Mouse (Mus musculus) stomach, embryonic 15.5 days (tissue): ENCODE results near the gene Spint4. TPM values are rescaled to one million over a fixed set of nuclear protein-coding genes. Genes with fewer than 3 reads are reported as not detected.

Source experiments
- ATAC-seq: fragments of 200-750 bp; cut with Nextera tagmentation; 2 replicates; pipeline ENCODE4 v1.8.0; 2017; ENCODE audit warnings: low read depth, moderate number of reproducible peaks, moderate TSS enrichment; ENCODE audit not compliant: insufficient read depth, low FRiP score
- H3K27ac ChIP-seq: fragments of 300-500 bp; sonication (generic); 2 replicates; pipeline ENCODE4 v1.5.1; 2015; ENCODE audit warnings: mild to moderate bottlenecking, inconsistent platforms
- H3K27me3 ChIP-seq: fragments of 300-500 bp; sonication (generic); replicated peaks from 2 replicates; pipeline ENCODE4 v1.6.1; 2015; ENCODE audit warnings: inconsistent platforms
- H3K36me3 ChIP-seq: fragments of 300-500 bp; sonication (generic); 2 replicates; pipeline ENCODE4 v1.6.1; 2015; ENCODE audit warnings: inconsistent platforms
- H3K4me1 ChIP-seq: fragments of 300-500 bp; sonication (generic); 2 replicates; pipeline ENCODE4 v1.6.1; 2015; ENCODE audit warnings: inconsistent platforms
- H3K4me2 ChIP-seq: fragments of 300-500 bp; sonication (generic); 2 replicates; pipeline ENCODE4 v1.6.1; 2015; ENCODE audit warnings: mild to moderate bottlenecking, inconsistent platforms
- H3K4me3 ChIP-seq: fragments of 300-500 bp; sonication (generic); replicated peaks from 2 replicates; pipeline ENCODE4 v1.5.1; 2015; ENCODE audit warnings: inconsistent platforms
- H3K9ac ChIP-seq: fragments of 300-500 bp; sonication (generic); 2 replicates; pipeline ENCODE4 v1.6.1; 2015; ENCODE audit warnings: inconsistent platforms
- H3K9me3 ChIP-seq: fragments of 300-500 bp; sonication (generic); 2 replicates; pipeline ENCODE4 v1.6.1; 2016; ENCODE audit warnings: inconsistent platforms
- WGBS: fragments of 180-500 bp; shearing (Covaris S2); methylation state at CpG from one replicate; pipeline ENCODE4 v1.1.7; 2015; 5-methylcytosine and 5-hydroxymethylcytosine counted together
- polyA plus RNA-seq: library from polyadenylated mRNA; unstranded; fragments of >200 nt; fragmentation: Nextera tagmentation; extraction: Ambion mirVana; gene quantifications from 2 replicates; pipeline ENCODE4 v1.2.1, GENCODE M21; 2015

The Spint4 gene
- not detected in 2 replicates for polyA plus RNA-seq

DNA sequence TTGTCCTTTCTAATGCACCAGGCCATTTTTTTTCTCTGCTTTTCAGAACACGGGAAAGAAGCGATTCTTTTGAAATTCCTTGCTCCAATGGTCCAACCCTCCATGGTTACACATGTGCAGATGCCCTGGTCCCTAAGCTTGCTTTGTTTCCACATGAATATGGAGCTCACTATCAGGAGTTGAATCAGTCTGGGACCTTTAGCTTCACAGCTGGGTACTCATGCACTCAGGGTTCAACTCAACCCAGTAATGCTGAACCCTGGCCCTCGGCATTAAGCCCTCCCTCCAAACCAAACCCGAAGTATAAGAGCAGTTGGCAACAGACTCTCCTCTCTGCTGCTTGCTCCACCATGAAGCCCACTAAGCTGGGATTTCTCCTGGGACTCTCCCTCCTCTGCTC lies at the start of gene Spint4:
Gene Spint4, plus strand, starts transcription at position 301 of the 400 bp plus-strand sequence.
- H3K9ac ChIP-seq: no peak within 1 kb of the TSS
- 74% methylated on average over 4 of the region's 4 CpGs for WGBS
- no peak for ATAC-seq
- H3K9me3 ChIP-seq: no peaks in the 10 kb centered on the region
- no peaks in the 10 kb centered on the region for H3K27me3 ChIP-seq
- H3K36me3 ChIP-seq: no peaks in the 10 kb centered on the region
- no peaks in the 10 kb centered on the region for H3K4me1 ChIP-seq
- H3K27ac ChIP-seq: no peak within 1 kb of the TSS
- H3K4me2 ChIP-seq: no peak within 1 kb of the TSS
- H3K4me3 ChIP-seq: no peak within 1 kb of the TSS

DNA sequence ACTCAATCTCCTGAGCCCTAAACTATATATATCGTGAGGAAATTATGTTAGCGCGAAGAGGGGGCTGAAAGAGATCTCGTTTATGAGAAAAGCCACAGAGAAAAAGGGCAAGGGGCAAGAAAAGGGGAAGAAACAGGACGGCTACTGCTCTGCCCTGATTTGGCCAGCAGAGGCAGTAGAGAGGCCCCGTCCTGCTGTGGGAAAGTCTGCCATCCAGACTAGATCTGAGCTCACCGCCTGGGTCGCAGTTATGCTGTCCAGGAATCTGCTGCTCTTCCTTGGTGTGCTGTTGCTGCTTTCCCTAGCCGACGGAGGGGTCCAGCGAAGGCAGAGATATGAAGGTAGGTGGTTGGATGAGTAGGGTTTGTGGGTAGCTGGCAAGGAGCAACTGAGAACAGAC lies 42.4 kb upstream of the Spint4 start, which contains the start of gene Wfdc10:
Gene Wfdc10, plus strand, starts transcription at position 189 of the 400 bp plus-strand sequence.
- H3K27me3 ChIP-seq: no peaks in the 10 kb centered on the region
- WGBS: 12% methylated on average over 11 of the region's 11 CpGs
- no peaks in the 10 kb centered on the region for H3K36me3 ChIP-seq
- ATAC-seq: no peak
- no peak within 1 kb of the TSS for H3K9ac ChIP-seq
- no peaks in the 10 kb centered on the region for H3K9me3 ChIP-seq
- no peak within 1 kb of the TSS for H3K4me3 ChIP-seq
- no peak within 1 kb of the TSS for H3K4me2 ChIP-seq
- H3K4me1 ChIP-seq: no peaks in the 10 kb centered on the region
- H3K27ac ChIP-seq: no peak within 1 kb of the TSS

DNA sequence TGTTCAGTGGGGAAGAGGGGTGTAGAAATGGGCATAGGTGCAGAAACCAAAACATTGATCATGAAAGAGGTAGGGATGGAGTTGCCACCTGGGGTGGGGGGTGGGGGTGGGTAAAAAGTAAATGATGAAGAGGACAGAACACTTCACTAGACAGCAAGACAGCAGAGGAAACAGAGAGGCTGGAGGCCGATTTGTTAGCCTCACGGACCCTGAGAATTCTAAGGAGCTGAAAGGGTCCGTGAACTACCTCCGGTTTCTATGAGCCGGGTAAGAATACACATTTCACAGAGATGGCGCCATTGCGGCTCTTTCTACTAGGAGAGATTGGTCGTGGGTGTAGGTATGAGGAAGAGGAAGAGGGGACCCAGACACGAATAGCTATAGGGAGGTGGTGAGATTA lies 41.8 kb upstream of the Spint4 start, which contains the start of gene Wfdc9:
Gene Wfdc9, minus strand, starts transcription at position 101 of the 400 bp plus-strand sequence.
- Histone ChIP-seq H3K4me1 (no peaks in the 10 kb centered on the region), H3K9me3 (no peaks in the 10 kb centered on the region), H3K9ac (no peak within 1 kb of the TSS), H3K27ac (no peak within 1 kb of the TSS), H3K27me3 (no peaks in the 10 kb centered on the region), H3K4me3 (no peak within 1 kb of the TSS), H3K36me3 (no peaks in the 10 kb centered on the region), H3K4me2 (no peak within 1 kb of the TSS)
- no peak for ATAC-seq
- WGBS: 78% methylated on average over 9 of the region's 9 CpGs

DNA sequence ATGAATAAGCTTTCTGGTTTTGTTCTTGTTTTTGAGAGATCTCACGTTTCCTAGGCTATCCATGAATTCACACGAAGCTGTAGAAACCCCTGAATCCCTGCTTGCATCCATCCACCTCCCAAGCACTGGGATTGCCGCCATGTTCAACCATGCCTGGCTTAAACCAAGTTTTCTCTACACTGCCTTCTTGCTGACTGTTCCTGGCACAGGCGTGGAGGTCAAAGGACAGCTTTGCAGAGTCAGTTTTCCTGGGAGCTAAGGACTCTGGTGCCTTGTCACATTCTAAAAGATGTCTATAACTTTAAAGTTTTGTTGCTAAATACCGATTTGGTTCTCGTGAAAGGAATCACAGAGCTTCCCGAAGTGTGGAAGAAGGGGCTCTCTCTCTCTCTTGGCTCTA lies 33.5 kb upstream of the Spint4 start:
- Histone ChIP-seq H3K4me2 (no peak overlapping the region), H3K36me3 (no peaks in the 10 kb centered on the region), H3K27ac (no peak overlapping the region), H3K27me3 (no peaks in the 10 kb centered on the region), H3K4me1 (no peaks in the 10 kb centered on the region), H3K9me3 (no peaks in the 10 kb centered on the region), H3K9ac (no peak overlapping the region), H3K4me3 (no peak overlapping the region)
- WGBS: 89% methylated on average over 7 of the region's 7 CpGs
- ATAC-seq: no peak

DNA sequence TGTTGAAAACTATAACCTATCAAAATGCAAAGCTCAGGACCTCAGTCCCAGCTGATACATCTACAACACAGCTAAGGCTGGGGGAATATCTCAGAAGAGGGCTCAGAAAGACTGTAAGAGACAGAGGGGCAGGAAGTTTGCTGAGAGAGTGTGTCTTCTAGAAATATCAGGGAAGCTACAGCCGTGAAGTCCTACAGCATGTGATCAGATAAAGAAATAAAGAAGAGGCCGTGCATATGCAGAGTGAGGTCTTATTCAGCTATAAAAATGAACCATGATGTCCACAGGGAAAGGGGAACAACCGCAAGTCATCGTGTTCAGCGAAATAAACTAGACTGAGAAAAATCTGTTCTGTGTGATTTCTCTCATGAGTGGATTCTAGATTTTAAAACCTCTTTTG lies 28.0 kb upstream of the Spint4 start:
- H3K4me3 ChIP-seq: no peak overlapping the region
- H3K4me2 ChIP-seq: no peak overlapping the region
- 79% methylated on average over 5 of the region's 5 CpGs for WGBS
- H3K36me3 ChIP-seq: no peaks in the 10 kb centered on the region
- H3K9ac ChIP-seq: no peak overlapping the region
- no peaks in the 10 kb centered on the region for H3K27me3 ChIP-seq
- H3K4me1 ChIP-seq: no peaks in the 10 kb centered on the region
- H3K9me3 ChIP-seq: no peaks in the 10 kb centered on the region
- no peak for ATAC-seq
- no peak overlapping the region for H3K27ac ChIP-seq

DNA sequence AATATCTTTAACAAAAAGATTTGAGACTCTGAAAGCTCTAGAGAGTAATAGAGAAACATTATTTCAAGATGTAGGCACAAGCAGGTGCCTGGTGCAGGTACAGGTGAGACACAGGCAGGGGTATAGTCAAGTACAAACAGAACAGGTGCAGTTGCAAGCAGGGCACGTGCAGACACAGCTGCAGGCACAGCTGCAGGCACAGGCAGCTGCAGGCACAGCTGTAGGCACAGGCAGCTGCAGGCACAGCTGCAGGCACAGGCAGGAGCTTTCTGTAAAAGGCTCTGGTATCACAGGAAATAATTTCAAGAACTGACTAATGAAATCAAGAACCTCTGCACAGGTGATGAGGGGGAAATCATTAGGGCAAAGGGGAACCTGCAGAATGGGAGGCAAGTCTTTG lies 27.4 kb upstream of the Spint4 start:
- Histone ChIP-seq H3K4me1 (no peaks in the 10 kb centered on the region), H3K36me3 (no peaks in the 10 kb centered on the region), H3K27me3 (no peaks in the 10 kb centered on the region), H3K27ac (no peak overlapping the region), H3K4me2 (no peak overlapping the region), H3K9ac (no peak overlapping the region), H3K4me3 (no peak overlapping the region), H3K9me3 (no peaks in the 10 kb centered on the region)
- no peak for ATAC-seq
- WGBS: 17% methylated on average over 1 of the region's 1 CpGs

DNA sequence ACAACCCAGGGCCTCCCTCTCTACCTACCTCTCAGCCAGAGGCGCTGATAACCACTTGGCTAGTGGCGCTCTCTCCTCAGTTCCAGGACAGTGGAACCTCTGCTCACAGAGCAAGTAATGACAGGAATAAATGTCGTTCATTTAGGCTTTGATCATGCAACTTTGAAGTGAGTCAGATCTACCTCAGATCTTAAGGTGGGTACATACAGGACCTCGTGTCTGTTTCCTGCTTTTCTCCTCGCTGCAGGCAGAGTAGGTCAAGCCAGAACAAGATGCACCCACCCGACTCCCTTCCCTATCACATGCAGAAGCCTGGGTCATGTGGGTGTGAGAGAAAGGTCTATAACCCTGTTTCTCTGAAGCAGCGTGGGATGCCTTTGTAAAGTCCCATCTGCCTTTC lies 24.3 kb upstream of the Spint4 start, which contains the start of gene Wfdc11:
Gene Wfdc11, minus strand, starts transcription at position 101 of the 400 bp plus-strand sequence.
- Histone ChIP-seq H3K4me2 (no peak within 1 kb of the TSS), H3K36me3 (no peaks in the 10 kb centered on the region), H3K4me1 (peaks cover 7% of the 10 kb centered on the region; the same call in 1 of the 2 replicates), H3K27ac (no peak within 1 kb of the TSS), H3K4me3 (no peak within 1 kb of the TSS), H3K9me3 (no peaks in the 10 kb centered on the region), H3K9ac (no peak within 1 kb of the TSS), H3K27me3 (no peaks in the 10 kb centered on the region)
- ATAC-seq: no peak
- 73% methylated on average over 7 of the region's 7 CpGs for WGBS

DNA sequence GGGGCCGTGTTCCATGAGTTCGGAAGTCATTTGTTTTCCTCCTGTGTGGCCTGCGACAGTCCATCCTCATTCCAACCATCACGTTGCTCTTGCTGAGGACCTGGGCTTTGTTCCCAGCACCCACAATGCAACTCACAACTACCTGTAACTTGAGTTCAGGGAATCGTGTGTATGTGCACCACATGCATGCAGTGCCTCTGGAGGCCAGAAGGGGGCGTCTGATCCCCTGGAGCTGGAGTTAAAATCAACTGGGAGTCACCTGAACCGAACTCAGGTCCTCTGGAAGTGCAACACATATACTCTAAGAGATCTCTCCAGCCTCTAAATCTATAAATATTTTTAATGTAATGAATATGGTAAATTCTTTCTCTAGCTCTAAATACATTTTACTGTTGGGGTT lies 22.2 kb upstream of the Spint4 start:
- WGBS: 80% methylated on average over 7 of the region's 7 CpGs
- no peaks in the 10 kb centered on the region for H3K27me3 ChIP-seq
- no peaks in the 10 kb centered on the region for H3K9me3 ChIP-seq
- H3K36me3 ChIP-seq: no peaks in the 10 kb centered on the region
- ATAC-seq: no peak
- peaks cover 10% of the 10 kb centered on the region; the same call in 1 of the 2 replicates for H3K4me1 ChIP-seq
- no peak overlapping the region for H3K27ac ChIP-seq
- no peak overlapping the region for H3K4me2 ChIP-seq
- H3K4me3 ChIP-seq: no peak overlapping the region
- no peak overlapping the region for H3K9ac ChIP-seq

DNA sequence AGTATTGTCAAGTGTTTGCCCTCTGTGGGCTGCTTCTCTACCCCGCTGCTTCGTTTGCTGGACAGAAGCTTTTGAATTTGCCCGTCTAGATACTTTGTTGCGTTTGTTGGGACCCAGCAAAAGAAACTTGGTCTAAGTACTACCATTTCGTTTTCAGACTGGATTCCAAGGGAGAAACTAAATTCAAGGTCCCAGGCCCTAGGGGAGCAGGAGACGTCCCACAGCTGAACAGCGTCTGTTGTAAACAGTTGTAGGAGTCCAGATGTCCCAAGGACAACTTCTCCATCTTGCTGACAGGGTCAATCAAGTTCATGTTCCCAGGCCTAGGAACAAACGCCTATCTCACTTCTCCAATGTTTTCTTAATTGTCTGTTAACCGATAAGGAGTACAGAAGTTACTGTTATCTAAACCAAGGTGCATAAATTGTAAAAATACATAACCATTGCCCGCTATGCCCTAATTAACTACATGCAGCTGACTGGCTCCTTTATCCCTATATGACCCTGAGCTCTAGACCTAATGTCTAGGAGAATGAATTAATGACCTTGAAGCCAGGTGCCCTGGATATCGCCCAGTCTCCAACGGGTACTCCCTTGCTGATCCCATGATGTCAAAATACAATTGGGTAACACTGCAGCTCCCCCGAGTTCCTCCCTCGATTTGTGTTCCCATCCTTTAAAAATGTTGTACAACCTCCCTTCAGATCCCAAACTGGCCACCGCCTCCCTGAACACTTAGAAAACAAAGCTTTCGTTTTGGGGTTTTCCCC lies 21.2 kb upstream of the Spint4 start:
- Histone ChIP-seq H3K9me3 (no peaks in the 10 kb centered on the region), H3K4me1 (peaks cover 10% of the 10 kb centered on the region; the same call in 1 of the 2 replicates), H3K4me2 (no peak overlapping the region), H3K36me3 (no peaks in the 10 kb centered on the region), H3K27me3 (no peaks in the 10 kb centered on the region), H3K27ac (no peak overlapping the region), H3K4me3 (no peak overlapping the region), H3K9ac (no peak overlapping the region)
- ATAC-seq: no peak
- 69% methylated on average over 16 of the region's 16 CpGs for WGBS

DNA sequence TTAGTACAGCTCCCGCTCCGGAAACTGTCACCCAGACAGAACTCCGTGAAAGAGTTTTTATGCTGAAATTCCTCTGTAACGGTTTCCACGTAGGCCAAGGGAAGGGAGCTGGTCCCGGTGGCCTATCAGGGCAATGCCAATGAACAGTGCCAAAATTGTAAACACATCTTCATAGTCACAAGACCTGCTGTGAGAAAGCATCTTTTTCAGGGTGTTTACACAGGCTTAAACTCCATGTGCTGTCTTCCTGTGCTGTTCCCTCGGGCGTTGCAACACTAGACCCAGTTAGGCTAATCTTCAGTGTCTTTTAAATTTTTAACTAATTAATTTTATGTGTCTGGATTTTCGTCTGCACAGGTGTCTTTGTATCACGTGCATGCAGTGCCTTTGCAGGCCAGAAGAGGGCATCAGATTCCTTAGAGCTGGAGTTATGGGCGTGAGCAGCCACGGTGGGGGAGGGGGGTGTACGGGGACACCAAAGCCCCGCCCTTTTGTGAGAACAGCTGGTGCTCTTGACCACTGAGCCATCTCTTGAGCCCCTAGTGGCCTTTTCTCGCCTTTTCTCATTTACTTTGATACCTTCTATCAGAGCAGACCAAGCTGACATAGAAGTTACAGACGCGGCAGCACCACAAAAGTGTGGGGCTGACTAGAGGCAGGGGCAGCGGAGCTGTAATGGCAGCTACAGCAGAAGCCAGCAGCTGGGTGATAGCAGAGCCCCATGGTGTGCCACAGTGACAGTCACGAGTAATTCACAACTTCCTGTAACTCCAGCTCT lies 19.3 kb upstream of the Spint4 start:
- H3K36me3 ChIP-seq: no peaks in the 10 kb centered on the region
- peaks cover 10% of the 10 kb centered on the region; the same call in 1 of the 2 replicates for H3K4me1 ChIP-seq
- no peak overlapping the region for H3K9ac ChIP-seq
- H3K27ac ChIP-seq: peak overlapping the region; percentile 44; the same call in 1 of the 2 replicates
- H3K9me3 ChIP-seq: no peaks in the 10 kb centered on the region
- peak overlapping the region; percentile 55 for H3K4me2 ChIP-seq
- 15% methylated on average over 19 of the region's 19 CpGs for WGBS
- peak; percentile 68 for ATAC-seq
- H3K27me3 ChIP-seq: no peaks in the 10 kb centered on the region
- H3K4me3 ChIP-seq: peak overlapping the region; percentile 26

DNA sequence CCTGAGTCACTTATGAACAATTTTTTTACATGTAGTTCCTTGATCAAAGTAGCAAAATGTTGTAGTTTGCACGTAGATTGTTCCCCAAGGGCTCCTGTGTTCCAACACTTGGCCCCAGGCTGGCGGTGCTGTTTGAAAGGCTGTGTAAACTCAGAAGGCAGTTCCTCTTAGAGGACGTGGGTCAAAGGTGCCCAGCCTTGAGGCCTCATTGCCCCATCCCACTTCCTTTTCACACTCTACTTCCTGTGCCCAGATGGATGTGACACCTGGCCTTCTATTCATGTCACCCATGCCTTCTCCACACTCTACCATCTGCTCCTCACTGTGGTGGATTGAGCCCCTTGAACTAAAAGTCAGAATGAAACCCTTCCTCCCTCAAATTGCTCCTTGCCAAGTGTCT lies 18.4 kb upstream of the Spint4 start:
- Histone ChIP-seq H3K4me3 (no peak overlapping the region), H3K4me1 (peaks cover 10% of the 10 kb centered on the region; the same call in 1 of the 2 replicates), H3K9me3 (no peaks in the 10 kb centered on the region), H3K9ac (no peak overlapping the region), H3K36me3 (no peaks in the 10 kb centered on the region), H3K27ac (0 out of 2 replicates have a peak overlapping the region, but pooled peaks have one; percentile 44), H3K4me2 (no peak overlapping the region), H3K27me3 (no peaks in the 10 kb centered on the region)
- ATAC-seq: 0 out of 2 replicates have a peak, but pooled peaks have one; percentile 19
- WGBS: 18% methylated on average over 3 of the region's 3 CpGs

DNA sequence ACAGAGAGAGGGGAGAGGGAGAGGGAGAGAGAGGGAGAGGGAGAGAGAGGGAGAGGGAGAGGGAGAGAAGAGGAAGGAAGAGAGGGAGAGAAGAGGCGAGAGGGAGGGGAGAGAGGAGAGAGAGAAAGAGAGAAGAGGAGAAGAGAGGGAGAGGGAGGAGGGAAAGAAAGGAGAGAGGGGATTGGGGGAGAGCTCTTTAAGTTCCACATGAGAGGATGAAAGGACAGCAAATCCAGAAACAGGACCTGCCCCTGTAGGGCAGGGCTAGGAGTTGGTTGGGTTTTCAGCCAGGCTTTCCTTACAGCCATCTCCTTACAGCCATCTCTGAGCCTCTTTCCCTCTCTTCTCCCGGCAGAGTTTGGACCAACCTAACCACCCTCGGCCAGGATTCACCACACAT lies 13.5 kb upstream of the Spint4 start, which contains the start of gene Wfdc13:
Gene Wfdc13, plus strand, starts transcription at position 301 of the 400 bp plus-strand sequence.
- no peak for ATAC-seq
- WGBS: 56% methylated on average over 3 of the region's 3 CpGs
- H3K4me3 ChIP-seq: no peak within 1 kb of the TSS

More for the DNA sequence above, 13.5 kb upstream of the Spint4 start, which contains the start of gene Wfdc13:
- Histone ChIP-seq H3K4me2 (no peak within 1 kb of the TSS), H3K9me3 (no peaks in the 10 kb centered on the region), H3K27me3 (no peaks in the 10 kb centered on the region), H3K27ac (no peak within 1 kb of the TSS), H3K9ac (no peak within 1 kb of the TSS), H3K36me3 (no peaks in the 10 kb centered on the region), H3K4me1 (no peaks in the 10 kb centered on the region)
